8 mouse cellular contexts compared by ENCODE assay signal in genomic region chr2:102002974-102003775, GRCm38 (mm10).
DNase-seq lines count a peak whose midpoint lies in the region; ATAC-seq lines count a peak whose summit lies in the region.

No protein-coding gene starts in this region.

- H3K36me3 ChIP-seq in forebrain, embryonic 13.5 days (ENCODE audit: poor library complexity, severe bottlenecking), result no peaks in the 10 kb centered on the region
- H3K36me3 ChIP-seq in intestine, embryonic 16.5 days (ENCODE audit: control insufficient read depth, insufficient read depth, low read length), result no peaks in the 10 kb centered on the region
- no peaks in the 10 kb centered on the region for H3K36me3 ChIP-seq in midbrain, embryonic 10.5 days

- DNase-seq in layer of hippocampus, adult 9-11 months, result peak; percentile 29
- no peak for DNase-seq in layer of hippocampus, postnatal 25 days (ENCODE audit: extremely low spot score in 1 of 2, low spot score in 1 of 2)
- DNase-seq in midbrain, embryonic 10.5 days (ENCODE audit: low spot score), result peak; percentile 60
- DNase-seq in spleen, adult 12 weeks (ENCODE audit: low spot score), result no peak
- no peak for DNase-seq in ovary, postnatal 10 days (ENCODE audit: low spot score)

- H3K9me3 ChIP-seq in forebrain, embryonic 13.5 days (replicated peaks), result no peaks in the 10 kb centered on the region
- no peaks in the 10 kb centered on the region for H3K9me3 ChIP-seq in intestine, embryonic 16.5 days (ENCODE audit: control insufficient read depth, low read length)
- no peaks in the 10 kb centered on the region for H3K9me3 ChIP-seq in midbrain, embryonic 10.5 days (replicated peaks)

- peak overlapping the region; percentile 43 for H3K9ac ChIP-seq in forebrain, embryonic 13.5 days
- no peak overlapping the region for H3K9ac ChIP-seq in intestine, embryonic 16.5 days (ENCODE audit: low read depth, low read length)

- ATAC-seq in forebrain, embryonic 13.5 days, result peak; percentile 74
- ATAC-seq in intestine, embryonic 16.5 days, result peak; percentile 55
- no peak for ATAC-seq in megakaryocyte progenitor cell, adult 5-6 weeks (replicated peaks; ENCODE audit: poor library complexity)

- peak overlapping the region; percentile 98 for H3K27ac ChIP-seq in forebrain, embryonic 13.5 days
- H3K27ac ChIP-seq in intestine, embryonic 16.5 days (ENCODE audit: low read length), result peak overlapping the region; percentile 8; the same call in 1 of the 2 replicates
- H3K27ac ChIP-seq in midbrain, embryonic 10.5 days (replicated peaks), result peak overlapping the region; percentile 91

- H3K4me1 ChIP-seq in forebrain, embryonic 13.5 days, result peaks cover 97% of the 10 kb centered on the region
- H3K4me1 ChIP-seq in intestine, embryonic 16.5 days (ENCODE audit: control insufficient read depth, insufficient read depth, low read length), result peaks cover 55% of the 10 kb centered on the region
- H3K4me1 ChIP-seq in midbrain, embryonic 10.5 days, result peaks cover 81% of the 10 kb centered on the region

- peak overlapping the region; percentile 52 for H3K4me2 ChIP-seq in forebrain, embryonic 13.5 days
- H3K4me2 ChIP-seq in intestine, embryonic 16.5 days (ENCODE audit: low read depth, low read length), result no peak overlapping the region

- H3K27me3 ChIP-seq in forebrain, embryonic 13.5 days, result no peaks in the 10 kb centered on the region
- no peaks in the 10 kb centered on the region for H3K27me3 ChIP-seq in intestine, embryonic 16.5 days (replicated peaks; ENCODE audit: control insufficient read depth, insufficient read depth, low read length)
- no peaks in the 10 kb centered on the region for H3K27me3 ChIP-seq in midbrain, embryonic 10.5 days (ENCODE audit: low read depth, poor library complexity, severe bottlenecking)

- WGBS in forebrain, embryonic 13.5 days, result 4% methylated on average over 8 of the region's 8 CpGs
- WGBS in intestine, embryonic 16.5 days, result 35% methylated on average over 8 of the region's 8 CpGs
- WGBS in midbrain, embryonic 10.5 days, result 18% methylated on average over 8 of the region's 8 CpGs

- H3K4me3 ChIP-seq in forebrain, embryonic 13.5 days, result no peak overlapping the region
- H3K4me3 ChIP-seq in intestine, embryonic 16.5 days (ENCODE audit: low read length), result no peak overlapping the region
- peak overlapping the region; percentile 30 for H3K4me3 ChIP-seq in midbrain, embryonic 10.5 days

Comparison
In these comparisons a context has a peak if more than half of its experiments do, and no peak if none do; other contexts are left out.
1. DNase-seq: peak in layer of hippocampus, adult 9-11 months (single experiment) and midbrain, embryonic 10.5 days (single experiment); none in layer of hippocampus, postnatal 25 days (0 of 2), spleen, adult 12 weeks (single experiment) and ovary, postnatal 10 days (single experiment).
2. H3K27ac ChIP-seq: peak in every context shown above with its lines; median percentile 98 in forebrain, embryonic 13.5 days; 91 in midbrain, embryonic 10.5 days; 8 in intestine, embryonic 16.5 days.